Mouse (Mus musculus) limb, embryonic 12.5 days (tissue): ENCODE measurements around the gene Dnajb4. TPM values are rescaled to one million over a fixed set of nuclear protein-coding genes. Genes with fewer than 3 reads are reported as not detected.

Source experiments
- ATAC-seq: fragments of 200-750 bp; cut with Nextera tagmentation; 2 replicates; pipeline ENCODE4 v1.8.0; 2017; ENCODE audit warnings: low read depth, moderate TSS enrichment; ENCODE audit not compliant: insufficient number of reproducible peaks, insufficient read depth, low FRiP score, low TSS enrichment
- H3K27ac ChIP-seq: fragments of 300-500 bp; sonication (generic); 2 replicates; pipeline ENCODE4 v1.5.1; 2016; ENCODE audit warnings: mild to moderate bottlenecking, moderate library complexity
- H3K27me3 ChIP-seq: fragments of 300-500 bp; sonication (generic); 2 replicates; pipeline ENCODE4 v1.6.1; 2016; ENCODE audit warnings: mild to moderate bottlenecking, moderate library complexity
- H3K36me3 ChIP-seq: fragments of 300-500 bp; sonication (generic); 2 replicates; pipeline ENCODE4 v1.6.1; 2016; ENCODE audit warnings: mild to moderate bottlenecking, moderate library complexity
- H3K4me1 ChIP-seq: fragments of 300-500 bp; sonication (generic); replicated peaks from 2 replicates; pipeline ENCODE4 v1.6.1; 2016
- H3K4me2 ChIP-seq: fragments of 300-500 bp; sonication (generic); 2 replicates; pipeline ENCODE4 v1.6.1; 2016; ENCODE audit warnings: mild to moderate bottlenecking, moderate library complexity
- H3K4me3 ChIP-seq: fragments of 300-500 bp; sonication (generic); replicated peaks from 2 replicates; pipeline ENCODE4 v1.5.1; 2016; ENCODE audit warnings: mild to moderate bottlenecking
- H3K9ac ChIP-seq: fragments of 300-500 bp; sonication (generic); replicated peaks from 2 replicates; pipeline ENCODE4 v1.6.1; 2016; ENCODE audit warnings: mild to moderate bottlenecking, moderate library complexity
- H3K9me3 ChIP-seq: fragments of 300-500 bp; sonication (generic); 2 replicates; pipeline ENCODE4 v1.6.1; 2016; ENCODE audit warnings: mild to moderate bottlenecking, moderate library complexity
- WGBS: fragments of 180-500 bp; shearing (Covaris S2); methylation state at CpG from one replicate; pipeline ENCODE4 v1.1.7; 2016; 5-methylcytosine and 5-hydroxymethylcytosine counted together
- polyA plus RNA-seq: library from polyadenylated mRNA; unstranded; fragments of >200 nt; fragmentation: Nextera tagmentation; extraction: Ambion mirVana; gene quantifications from 2 replicates; pipeline ENCODE4 v1.2.1, GENCODE M21; 2016

The Dnajb4 gene
- polyA plus RNA-seq, 1 experiment from 2014 or later: 36.8 TPM

DNA sequence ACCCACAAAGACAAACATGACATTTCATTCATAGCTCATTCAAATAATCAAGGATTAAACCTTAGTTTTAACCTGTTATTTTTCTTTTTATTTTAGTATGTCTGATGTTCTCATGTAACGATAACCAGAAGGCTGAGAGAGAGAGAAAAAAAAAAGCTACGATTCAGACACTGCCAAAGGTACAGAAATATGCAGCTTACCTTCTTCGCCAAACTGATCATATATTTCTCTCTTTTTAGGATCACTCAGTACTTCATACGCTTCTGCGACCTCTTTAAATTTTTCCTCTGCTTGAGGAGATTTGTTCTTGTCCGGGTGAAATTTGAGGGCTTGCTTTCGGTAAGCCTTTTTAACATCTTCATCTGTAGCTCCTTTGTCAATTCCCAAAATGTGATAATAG is 16.9 kb downstream of the Dnajb4 start:
- no peaks in the 10 kb centered on the region for H3K9me3 ChIP-seq
- H3K36me3 ChIP-seq: no peaks in the 10 kb centered on the region
- peak overlapping the region; percentile 57 for H3K4me2 ChIP-seq
- no peak for ATAC-seq
- no peaks in the 10 kb centered on the region for H3K27me3 ChIP-seq
- peak overlapping the region; percentile 90 for H3K27ac ChIP-seq
- WGBS: 9% methylated on average over 7 of the region's 7 CpGs
- H3K4me3 ChIP-seq: peak overlapping the region; percentile 57
- H3K4me1 ChIP-seq: peaks cover 19% of the 10 kb centered on the region
- peak overlapping the region; percentile 66 for H3K9ac ChIP-seq

DNA sequence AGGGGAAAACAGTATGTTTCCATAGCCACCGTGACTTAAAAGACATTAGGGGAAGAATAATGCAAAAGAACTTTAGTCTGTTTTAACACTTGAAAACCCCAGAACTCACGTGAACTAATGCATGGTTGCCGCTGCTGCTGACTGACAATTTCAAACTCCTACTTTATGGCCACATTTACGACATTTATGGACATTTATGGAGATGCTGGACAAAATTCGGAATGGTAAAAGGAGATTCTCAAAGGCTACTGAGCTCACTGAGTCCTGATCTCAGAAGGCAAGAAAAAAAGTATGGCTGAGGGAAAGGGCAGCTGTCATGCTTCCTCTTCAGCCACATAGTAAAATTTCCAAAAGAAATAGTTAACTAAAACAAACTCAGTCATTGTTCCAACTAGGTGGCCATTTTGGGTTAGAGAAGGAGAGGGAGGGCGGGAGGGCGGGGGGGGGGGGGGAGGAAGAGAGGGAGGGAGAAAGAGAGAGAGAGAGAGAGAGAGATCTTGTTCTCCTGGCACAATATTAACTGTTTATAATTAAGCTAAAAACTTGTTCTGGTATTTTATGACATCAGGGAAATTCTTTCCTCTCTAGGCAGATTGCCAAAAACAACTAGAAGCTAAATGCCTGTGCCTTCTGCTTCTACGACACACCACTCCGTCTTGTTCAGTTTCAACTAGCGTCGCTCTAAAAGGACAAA is 17.7 kb downstream of the Dnajb4 start:
- Histone ChIP-seq H3K9me3 (no peaks in the 10 kb centered on the region), H3K9ac (peak overlapping the region; percentile 46), H3K27me3 (no peaks in the 10 kb centered on the region), H3K27ac (peak overlapping the region; percentile 86), H3K4me2 (peak overlapping the region; percentile 61), H3K4me1 (peaks cover 19% of the 10 kb centered on the region), H3K36me3 (no peaks in the 10 kb centered on the region), H3K4me3 (peak overlapping the region; percentile 44)
- WGBS: 11% methylated on average over 9 of the region's 11 CpGs
- peak; percentile 30; the same call in 1 of the 2 replicates for ATAC-seq

DNA sequence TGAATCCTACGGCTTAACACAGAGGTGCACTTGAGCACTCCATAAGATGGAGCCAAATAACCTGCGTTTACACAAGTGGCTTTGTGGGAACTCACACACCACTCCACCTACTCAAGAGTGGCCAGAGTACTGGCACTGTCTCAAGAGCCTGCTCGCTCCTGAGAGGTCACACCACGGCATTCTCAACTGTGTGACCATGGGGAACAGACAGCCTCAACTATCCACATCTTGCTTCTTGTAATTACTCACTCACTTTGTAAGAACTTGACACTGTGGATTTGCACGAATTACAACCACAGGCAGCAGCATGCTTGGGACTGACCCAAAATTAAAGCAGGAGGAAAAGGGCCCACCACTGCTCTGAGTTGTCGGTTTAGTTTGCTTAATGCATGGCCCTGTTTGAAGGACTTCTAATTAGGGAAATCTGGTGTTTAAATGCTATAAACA is 18.3 kb downstream of the Dnajb4 start:
- Histone ChIP-seq H3K27ac (peak overlapping the region; percentile 86), H3K27me3 (no peaks in the 10 kb centered on the region), H3K4me2 (peak overlapping the region; percentile 61), H3K9me3 (no peaks in the 10 kb centered on the region), H3K36me3 (no peaks in the 10 kb centered on the region), H3K4me1 (peaks cover 19% of the 10 kb centered on the region), H3K9ac (peak overlapping the region; percentile 46), H3K4me3 (peak overlapping the region; percentile 44)
- ATAC-seq: peak; percentile 48; the same call in 1 of the 2 replicates
- 6% methylated on average over 6 of the region's 6 CpGs for WGBS

DNA sequence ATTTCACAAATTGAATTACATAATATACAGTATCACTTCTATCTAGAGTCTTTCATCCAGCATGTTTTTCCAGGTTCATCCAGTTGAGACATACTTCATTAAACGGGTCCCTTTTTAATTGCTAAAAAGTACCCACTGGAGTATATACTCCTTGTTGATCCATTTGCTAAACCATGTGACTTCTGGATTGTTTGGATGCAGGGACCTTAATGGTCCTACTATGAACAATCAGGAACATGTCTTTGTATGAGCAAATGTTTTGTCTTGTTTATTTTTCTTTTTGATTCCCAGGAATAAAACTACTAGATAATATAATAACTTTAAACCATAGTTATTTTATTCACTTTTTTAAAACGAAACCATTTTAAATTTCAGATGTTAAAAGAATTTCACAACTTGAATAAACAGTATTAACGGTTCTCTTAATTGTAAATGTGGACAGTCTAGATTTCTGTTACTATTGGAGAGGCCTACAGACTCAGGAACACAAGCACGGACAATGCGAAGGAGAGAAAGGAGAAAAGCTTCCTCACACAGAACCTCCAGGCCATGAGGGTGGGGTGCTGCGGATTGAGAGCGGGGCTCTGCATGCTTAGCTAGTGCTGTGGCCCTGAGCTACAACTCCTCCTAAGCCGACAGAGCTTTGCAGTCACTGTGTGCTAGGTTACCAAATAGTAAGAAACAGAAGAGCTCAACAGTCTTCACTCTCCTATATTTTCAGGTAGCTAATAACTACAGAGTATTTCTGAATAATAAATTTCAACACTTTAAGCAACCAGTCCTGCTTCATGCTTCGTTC is 19.2 kb downstream of the Dnajb4 start:
- Histone ChIP-seq H3K4me2 (peak overlapping the region; percentile 61), H3K9ac (peak overlapping the region; percentile 58), H3K9me3 (no peaks in the 10 kb centered on the region), H3K27me3 (no peaks in the 10 kb centered on the region), H3K4me1 (peaks cover 19% of the 10 kb centered on the region), H3K4me3 (peak overlapping the region; percentile 35), H3K36me3 (peaks cover 9% of the 10 kb centered on the region), H3K27ac (peak overlapping the region; percentile 54)
- 79% methylated on average over 9 of the region's 9 CpGs for WGBS
- no peak for ATAC-seq

DNA sequence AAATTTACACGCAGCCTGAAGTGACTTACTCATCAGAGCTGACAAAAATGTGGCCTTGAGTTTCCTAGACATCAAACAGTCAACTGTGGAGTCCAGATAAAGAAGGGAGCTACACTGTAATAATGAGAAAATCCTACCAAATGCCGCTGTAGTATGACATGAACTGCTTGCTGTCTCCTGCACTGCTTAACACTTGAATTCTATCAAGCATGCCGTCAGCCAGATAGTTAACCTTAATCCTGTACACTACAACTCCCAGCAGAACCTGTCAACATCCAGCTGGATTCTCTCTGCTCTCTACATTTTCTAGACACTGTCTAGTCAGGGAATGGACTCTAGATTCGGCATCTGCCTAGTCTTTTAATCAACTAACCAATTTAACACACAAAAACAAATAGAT is 20.8 kb downstream of the Dnajb4 start:
- Histone ChIP-seq H3K9me3 (no peaks in the 10 kb centered on the region), H3K4me2 (peak overlapping the region; percentile 22), H3K27me3 (no peaks in the 10 kb centered on the region), H3K36me3 (peaks cover 23% of the 10 kb centered on the region), H3K9ac (no peak overlapping the region), H3K4me3 (no peak overlapping the region), H3K27ac (no peak overlapping the region), H3K4me1 (peaks cover 18% of the 10 kb centered on the region)
- ATAC-seq: no peak
- 75% methylated on average over 4 of the region's 4 CpGs for WGBS

DNA sequence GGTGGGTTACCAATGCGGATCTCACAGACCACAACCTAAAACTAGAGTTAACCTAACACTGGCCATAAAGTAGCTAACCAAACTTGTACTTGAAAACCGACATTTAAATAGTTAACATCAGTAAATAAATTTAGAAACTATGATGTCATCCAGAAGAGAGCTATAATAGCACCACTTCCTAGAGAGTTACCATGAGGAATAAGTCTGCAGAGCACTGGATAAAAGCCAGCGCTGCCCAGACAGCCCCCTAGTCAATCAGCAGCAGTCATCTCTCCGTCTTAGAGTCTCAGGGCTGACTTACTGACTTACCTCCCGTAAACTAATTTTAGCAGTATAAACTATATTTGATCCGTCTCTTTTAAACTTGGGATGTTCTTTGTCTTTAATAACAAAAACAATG is 24.0 kb downstream of the Dnajb4 start:
- Histone ChIP-seq H3K9ac (no peak overlapping the region), H3K4me2 (no peak overlapping the region)
- 87% methylated on average over 6 of the region's 6 CpGs for WGBS

DNA sequence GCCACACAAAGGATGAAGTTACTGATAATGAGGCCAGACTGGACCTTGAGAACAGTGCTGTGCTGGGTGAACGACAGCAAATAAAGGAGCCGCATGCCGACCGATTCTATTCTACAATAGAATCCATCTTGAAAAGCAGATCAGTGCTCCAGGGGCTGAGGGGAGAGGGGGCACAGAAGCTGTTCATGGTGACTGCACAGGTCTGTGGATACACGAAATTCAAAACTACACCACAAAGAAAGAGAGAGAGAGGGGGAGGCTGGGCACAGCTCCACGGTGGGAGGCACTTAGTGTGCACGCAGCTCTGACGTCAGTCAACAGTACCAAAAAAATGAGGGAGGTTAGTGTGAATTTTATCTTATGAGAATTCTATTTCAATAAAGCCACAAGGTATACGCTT is 26.6 kb downstream of the Dnajb4 start:
- no peak overlapping the region for H3K4me3 ChIP-seq
- H3K4me1 ChIP-seq: peaks cover 10% of the 10 kb centered on the region; the same call in 1 of the 2 replicates
- H3K27me3 ChIP-seq: no peaks in the 10 kb centered on the region
- no peak overlapping the region for H3K9ac ChIP-seq
- WGBS: 90% methylated on average over 9 of the region's 9 CpGs
- peaks cover 49% of the 10 kb centered on the region for H3K36me3 ChIP-seq
- ATAC-seq: no peak
- no peak overlapping the region for H3K27ac ChIP-seq
- no peaks in the 10 kb centered on the region for H3K9me3 ChIP-seq
- H3K4me2 ChIP-seq: no peak overlapping the region

More for the DNA sequence above, 24.0 kb downstream of the Dnajb4 start:
- Histone ChIP-seq H3K4me3 (no peak overlapping the region), H3K36me3 (peaks cover 46% of the 10 kb centered on the region), H3K27me3 (no peaks in the 10 kb centered on the region), H3K4me1 (peaks cover 12% of the 10 kb centered on the region), H3K9me3 (no peaks in the 10 kb centered on the region), H3K27ac (no peak overlapping the region)
- no peak for ATAC-seq

DNA sequence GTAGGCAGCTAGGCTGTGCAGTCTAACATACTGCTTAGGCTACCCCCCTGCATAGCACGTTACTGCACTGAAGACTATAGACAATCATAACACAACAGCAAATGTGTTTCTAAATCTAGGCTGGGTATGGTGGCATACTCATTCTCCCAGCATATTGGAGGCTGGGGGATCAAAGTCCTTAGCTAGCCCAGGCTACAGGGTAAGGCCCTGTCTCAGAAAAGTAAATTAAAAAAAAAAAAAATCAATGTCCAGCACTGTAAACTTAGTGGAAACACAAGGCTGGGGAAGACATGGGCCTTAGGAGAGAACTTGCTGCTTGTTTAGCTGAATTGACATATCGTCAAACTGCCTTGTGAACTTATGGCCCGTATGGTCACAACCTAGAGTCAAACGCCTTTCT is 29.5 kb downstream of the Dnajb4 start:
- WGBS: 91% methylated on average over 4 of the region's 4 CpGs
- H3K9me3 ChIP-seq: no peaks in the 10 kb centered on the region

DNA sequence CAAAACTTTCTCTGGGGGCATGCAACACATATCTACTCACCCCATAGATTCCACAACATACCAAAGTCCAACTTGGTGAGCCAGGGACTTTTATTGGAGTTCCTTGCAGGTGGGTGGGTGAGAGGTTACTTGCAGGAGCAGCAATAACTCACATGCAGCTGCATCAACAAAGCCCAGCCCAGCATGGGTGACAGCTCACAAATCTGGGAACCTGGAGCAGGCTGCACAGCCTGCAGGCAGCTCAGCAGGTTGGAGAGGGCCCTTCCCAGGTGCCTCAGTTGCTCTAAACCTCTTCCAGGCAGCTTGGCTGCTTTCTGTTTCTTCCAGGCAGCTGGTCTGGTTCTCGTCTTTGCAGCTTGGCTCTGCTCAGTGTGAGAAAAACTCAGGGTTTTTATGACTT is 30.8 kb downstream of the Dnajb4 start:
- peak; percentile 90; the same call in 1 of the 2 replicates for ATAC-seq
- Histone ChIP-seq H3K4me2 (no peak overlapping the region), H3K9ac (no peak overlapping the region), H3K4me1 (peaks cover 10% of the 10 kb centered on the region; the same call in 1 of the 2 replicates), H3K27me3 (no peaks in the 10 kb centered on the region), H3K9me3 (no peaks in the 10 kb centered on the region), H3K4me3 (no peak overlapping the region), H3K36me3 (peaks cover 26% of the 10 kb centered on the region; the same call in 1 of the 2 replicates), H3K27ac (peak overlapping the region; percentile 76)
- 8% methylated on average over 1 of the region's 1 CpGs for WGBS

More for the DNA sequence above, 29.5 kb downstream of the Dnajb4 start:
- H3K4me1 ChIP-seq: peaks cover 10% of the 10 kb centered on the region; the same call in 1 of the 2 replicates
- ATAC-seq: no peak
- no peaks in the 10 kb centered on the region for H3K27me3 ChIP-seq
- H3K4me2 ChIP-seq: no peak overlapping the region
- peaks cover 37% of the 10 kb centered on the region for H3K36me3 ChIP-seq
- H3K4me3 ChIP-seq: no peak overlapping the region
- no peak overlapping the region for H3K9ac ChIP-seq
- H3K27ac ChIP-seq: no peak overlapping the region

DNA sequence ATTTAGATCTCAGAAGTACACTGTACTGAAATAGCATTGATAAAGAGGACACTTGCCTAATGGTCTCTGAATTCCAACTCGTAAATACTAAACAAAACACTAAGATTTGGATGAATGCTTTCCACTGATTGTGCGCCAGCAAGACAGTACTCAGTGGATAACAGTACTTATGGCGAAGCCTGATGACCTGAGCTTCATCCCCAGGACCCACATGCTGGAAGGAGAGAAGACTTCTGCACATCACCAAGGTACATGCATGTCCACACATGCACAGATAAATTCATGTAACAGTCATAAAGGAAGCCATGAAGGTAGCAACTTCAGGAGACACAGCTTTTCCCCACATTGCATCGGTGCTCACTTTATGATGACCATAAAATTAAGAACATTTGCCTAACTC is 31.3 kb downstream of the Dnajb4 start:
- H3K27ac ChIP-seq: peak overlapping the region; percentile 76

DNA sequence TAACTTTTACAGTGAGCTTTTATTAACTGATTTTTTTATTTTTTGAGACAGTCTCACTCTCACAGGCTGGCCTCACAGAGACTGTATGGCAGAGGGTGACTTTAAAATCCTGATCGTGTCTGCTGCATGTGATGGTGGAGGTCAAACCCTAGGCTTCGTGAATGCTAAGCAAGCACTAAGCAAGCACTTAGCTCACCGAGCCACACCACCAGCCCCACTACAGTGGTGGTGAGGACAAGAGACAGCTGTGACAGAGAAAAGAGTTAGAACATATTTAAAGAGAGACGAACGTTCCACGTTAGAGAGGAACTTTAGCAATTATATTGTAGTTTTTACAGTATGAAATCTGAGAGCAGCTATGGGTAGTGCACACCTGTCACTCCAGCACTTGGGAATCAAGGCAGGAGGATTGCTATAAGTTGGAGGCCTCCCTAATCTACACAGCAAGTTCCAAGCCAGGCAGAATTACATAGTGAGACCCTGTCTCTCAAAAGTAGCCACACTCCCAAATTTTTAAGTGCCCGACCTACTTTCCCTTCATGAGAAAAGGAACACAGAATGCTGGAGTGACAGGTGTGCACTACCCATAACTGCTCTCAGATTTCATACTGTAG is 37.7 kb downstream of the Dnajb4 start:
- no peak for ATAC-seq
- WGBS: 73% methylated on average over 7 of the region's 7 CpGs

More for the DNA sequence above, 31.3 kb downstream of the Dnajb4 start:
- Histone ChIP-seq H3K36me3 (peaks cover 23% of the 10 kb centered on the region; the same call in 1 of the 2 replicates), H3K9me3 (no peaks in the 10 kb centered on the region), H3K4me3 (no peak overlapping the region), H3K4me2 (no peak overlapping the region), H3K4me1 (peaks cover 10% of the 10 kb centered on the region; the same call in 1 of the 2 replicates), H3K27me3 (no peaks in the 10 kb centered on the region), H3K9ac (no peak overlapping the region)
- WGBS: 67% methylated on average over 4 of the region's 4 CpGs
- ATAC-seq: 0 out of 2 replicates have a peak, but pooled peaks have one; percentile 4

More for the DNA sequence above, 37.7 kb downstream of the Dnajb4 start:
- H3K4me3 ChIP-seq: no peak overlapping the region
- 0 out of 2 replicates have a peak, but pooled peaks cover under 1% of the 10 kb centered on the region for H3K4me1 ChIP-seq
- no peaks in the 10 kb centered on the region for H3K36me3 ChIP-seq
- no peak overlapping the region for H3K9ac ChIP-seq
- no peak overlapping the region for H3K4me2 ChIP-seq
- no peaks in the 10 kb centered on the region for H3K9me3 ChIP-seq
- peaks cover 7% of the 10 kb centered on the region; the same call in 1 of the 2 replicates for H3K27me3 ChIP-seq
- no peak overlapping the region for H3K27ac ChIP-seq
